Mouse (Mus musculus): ENCODE results near the gene Hoxb3.

Gene Hoxb3

DNA sequence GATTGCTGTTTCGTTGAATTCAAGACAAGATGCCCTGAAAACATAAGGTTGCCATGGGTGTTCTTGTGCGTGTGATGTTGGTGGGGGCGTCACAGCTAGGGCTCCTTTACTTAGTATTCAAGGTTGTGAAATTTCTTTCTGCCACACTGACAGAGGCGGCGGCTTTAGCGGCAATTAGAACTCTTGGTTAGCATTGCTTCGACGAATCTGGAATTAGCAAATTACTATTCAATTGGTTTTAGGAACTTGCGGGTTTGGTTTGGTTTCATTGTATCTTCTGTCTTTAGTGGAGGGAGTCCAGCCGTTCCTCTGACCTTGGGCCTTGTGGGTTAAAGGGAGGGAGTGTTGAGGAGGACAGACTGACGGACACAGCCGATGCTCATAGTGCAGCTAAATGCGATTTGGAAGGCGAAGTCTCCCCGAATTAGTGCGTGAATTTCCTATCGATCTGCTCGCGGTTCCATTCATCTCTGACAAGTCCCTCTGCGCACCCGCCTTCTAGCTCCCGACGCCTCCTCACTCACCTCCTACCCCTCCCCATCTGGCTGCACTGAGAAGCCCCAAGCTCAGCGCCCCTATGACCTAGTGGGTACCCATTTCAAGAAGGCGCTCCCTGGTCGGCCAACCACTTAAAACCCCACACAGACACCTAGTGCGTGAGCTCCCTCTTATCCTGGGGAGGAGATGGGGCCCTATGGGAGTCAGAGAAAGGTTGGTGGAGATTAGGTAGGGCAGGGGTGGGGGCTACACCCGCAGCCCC, 5.3 kb upstream of the Hoxb3 start, which contains the start of gene Hoxb4:
Hoxb4 (plus strand) TSS at position 660 of the 760 bp plus-strand sequence.
- no peak for DNase-seq (ENCODE audit: low spot score in 2 of 2)

DNA sequence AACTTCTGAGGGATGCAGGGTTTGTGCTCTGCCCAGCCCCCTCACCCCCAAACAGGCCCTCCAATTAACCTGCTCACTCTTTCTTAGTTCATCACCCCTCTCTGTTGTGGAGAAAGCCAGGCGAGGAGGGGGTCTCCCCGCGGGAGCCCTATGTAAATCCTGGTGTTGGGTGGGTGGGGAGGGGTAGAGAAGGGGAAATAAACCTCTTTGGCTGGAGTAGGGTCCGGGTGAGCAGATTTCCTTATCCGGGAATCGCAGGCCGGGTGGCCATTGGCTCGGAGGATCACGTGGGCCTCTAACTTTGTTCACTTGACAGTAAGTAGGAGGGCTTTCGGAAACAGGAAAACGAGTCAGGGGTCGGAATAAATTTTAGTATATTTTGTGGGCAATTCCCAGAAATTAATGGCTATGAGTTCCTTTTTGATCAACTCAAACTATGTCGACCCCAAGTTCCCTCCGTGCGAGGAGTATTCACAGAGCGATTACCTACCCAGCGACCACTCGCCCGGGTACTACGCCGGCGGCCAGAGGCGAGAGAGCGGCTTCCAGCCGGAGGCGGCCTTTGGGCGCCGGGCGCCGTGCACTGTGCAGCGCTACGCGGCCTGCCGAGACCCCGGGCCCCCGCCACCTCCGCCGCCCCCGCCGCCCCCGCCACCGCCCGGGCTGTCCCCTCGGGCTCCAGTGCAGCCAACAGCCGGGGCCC, 4.6 kb upstream of the Hoxb3 start:
- no peak for DNase-seq (ENCODE audit: low spot score in 2 of 2)

- no peak for DNase-seq (ENCODE audit: low spot score in 2 of 2)
Measured at GRCm38 (mm10) chr11:96319071-96319902, 3.8 kb upstream of the Hoxb3 start.

DNA sequence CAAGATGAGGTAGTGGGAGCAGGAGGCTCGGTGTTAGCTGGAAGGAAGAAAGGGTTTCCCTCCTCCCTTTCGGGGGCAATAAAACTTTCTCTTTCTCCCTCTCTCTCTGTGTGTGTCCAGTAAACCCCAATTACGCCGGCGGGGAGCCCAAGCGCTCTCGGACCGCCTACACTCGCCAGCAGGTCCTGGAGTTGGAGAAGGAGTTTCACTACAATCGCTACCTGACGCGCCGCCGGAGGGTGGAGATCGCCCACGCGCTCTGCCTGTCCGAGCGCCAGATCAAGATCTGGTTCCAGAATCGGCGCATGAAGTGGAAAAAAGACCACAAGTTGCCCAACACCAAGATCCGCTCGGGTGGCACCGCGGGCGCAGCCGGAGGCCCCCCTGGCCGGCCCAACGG, 3.2 kb upstream of the Hoxb3 start:
- DNase-seq (ENCODE audit: low spot score in 2 of 2): no peak

DNA sequence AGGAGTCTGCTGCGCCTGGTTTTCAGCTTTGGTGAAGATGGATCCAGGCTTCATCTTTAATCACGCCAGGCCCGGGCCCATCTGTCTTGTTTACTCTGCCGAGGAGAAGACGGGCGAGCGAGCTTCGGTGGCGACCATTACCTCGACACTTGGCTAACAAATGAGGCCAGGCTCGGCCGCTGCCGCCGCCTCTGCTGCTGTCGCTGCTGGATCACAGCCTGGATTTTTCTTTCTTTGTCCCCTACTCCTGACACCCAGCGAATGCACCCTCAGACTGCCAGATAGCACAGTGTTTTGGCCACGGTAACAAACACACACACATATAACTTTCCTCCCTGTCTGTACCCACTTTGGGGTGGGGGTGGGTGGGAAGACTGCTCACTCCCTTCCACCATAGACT, 2.4 kb upstream of the Hoxb3 start:
- DNase-seq (ENCODE audit: low spot score in 2 of 2): no peak

DNA sequence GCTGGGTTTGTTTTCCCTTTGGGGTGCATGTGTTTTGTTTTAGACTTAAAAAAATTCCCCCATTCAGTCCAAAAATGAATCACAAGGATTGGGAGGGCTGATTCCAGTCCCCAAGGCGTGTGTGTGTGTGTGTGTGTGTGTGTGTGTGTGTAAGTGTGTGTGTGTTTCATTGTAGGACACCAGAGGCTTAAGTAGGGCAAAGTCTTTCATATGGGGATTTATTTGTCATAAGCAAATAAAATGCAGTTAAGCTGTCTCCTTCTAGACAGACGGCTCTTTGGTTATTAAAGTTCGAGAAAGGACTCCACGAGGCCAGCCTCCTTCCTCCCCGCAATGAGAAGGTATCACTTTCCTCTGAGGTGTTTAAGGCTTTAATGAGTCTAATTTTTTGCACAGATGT, 1.3 kb upstream of the Hoxb3 start:
- no peak for DNase-seq (ENCODE audit: low spot score in 2 of 2)

DNA sequence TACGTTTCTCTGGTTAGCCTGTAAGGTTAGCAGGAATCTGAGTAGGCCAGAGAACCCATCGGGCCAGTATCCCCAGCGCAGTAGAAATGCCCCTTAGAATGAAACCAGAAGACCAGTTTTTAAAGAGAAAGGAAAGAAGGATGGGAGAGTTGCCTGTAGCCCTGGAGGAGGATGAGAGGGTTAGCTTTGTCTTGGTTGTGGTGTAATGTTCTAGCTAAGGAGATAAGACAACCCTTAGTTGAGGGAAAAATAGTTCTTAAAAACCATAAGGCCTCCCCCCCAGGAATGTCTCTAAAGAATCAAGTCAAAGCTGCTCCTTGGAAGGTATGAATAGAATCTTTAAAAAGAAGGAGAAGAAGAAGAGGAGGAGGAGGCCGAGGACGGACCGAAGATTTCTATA, 388 bp upstream of the Hoxb3 start:
- no peak for DNase-seq (ENCODE audit: low spot score in 2 of 2)

DNA sequence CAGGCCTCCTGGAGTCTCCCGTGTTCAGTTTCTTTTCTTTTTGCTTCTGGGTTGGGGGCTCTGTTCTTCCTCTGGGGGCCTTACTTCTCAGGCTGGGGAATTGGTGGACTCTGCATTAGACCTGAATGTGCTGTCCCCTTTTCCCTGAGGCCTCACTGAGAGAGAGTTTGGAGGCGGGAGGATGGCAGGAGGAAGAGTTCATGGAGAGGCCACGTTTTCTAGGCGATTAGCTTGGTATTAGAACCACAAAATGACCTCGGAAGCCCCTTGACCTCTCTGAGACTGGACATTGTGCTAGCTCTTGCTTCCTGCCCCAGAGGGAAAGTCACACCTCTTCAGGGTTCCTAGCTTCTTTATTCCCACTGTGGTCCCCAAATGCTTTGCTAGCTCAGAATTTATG, 999 bp downstream of the Hoxb3 start:
- DNase-seq (ENCODE audit: low spot score in 2 of 2): no peak

DNA sequence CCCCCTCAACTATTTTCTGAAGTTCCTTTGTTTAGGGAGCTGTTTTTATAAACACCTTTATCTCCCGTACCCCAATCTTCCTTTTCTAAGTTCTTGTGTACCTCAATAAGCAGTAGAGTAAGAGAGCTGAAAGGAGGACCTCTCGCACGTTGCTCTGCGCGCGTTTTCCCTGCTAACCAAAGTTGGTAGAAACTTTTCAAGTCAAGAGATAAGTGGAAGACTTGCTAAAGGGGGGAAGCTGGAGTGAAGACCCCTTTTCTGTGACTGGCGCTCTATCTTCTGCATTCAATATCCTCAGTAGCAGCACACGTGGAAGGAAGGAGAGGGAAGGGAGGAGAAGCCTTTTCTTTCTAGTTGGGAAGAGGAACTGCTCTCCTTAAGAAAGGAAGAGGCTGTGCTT, 1.8 kb downstream of the Hoxb3 start:
- DNase-seq (ENCODE audit: low spot score in 2 of 2): no peak

DNA sequence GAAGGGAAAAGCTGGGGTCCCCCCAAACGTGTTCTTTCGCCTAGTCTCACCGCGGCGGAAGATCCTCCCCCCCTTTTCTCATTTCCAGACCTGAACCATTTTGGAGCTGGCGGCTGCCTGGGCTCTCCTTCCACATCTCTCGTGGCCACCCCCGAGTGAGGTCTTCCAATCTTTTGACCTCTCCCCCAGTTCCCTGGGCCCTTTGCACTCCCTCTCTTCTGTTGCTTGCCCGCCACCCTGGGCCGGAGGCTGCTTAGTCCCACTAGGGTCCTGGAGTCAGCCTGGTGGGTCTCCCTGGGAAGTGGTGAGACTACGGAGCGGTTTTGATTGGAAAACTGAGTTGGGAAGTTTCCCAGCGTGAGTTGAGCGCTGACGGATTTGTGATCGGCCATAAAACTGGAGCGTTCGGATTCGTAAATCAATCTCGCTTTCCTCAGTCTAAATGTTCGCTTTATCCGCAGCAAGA, 2.7 kb downstream of the Hoxb3 start:
- no peak for DNase-seq (ENCODE audit: low spot score in 2 of 2)

- DNase-seq (ENCODE audit: low spot score in 2 of 2): no peak
Measured at GRCm38 (mm10) chr11:96326705-96327104, 3.6 kb downstream of the Hoxb3 start.

DNA sequence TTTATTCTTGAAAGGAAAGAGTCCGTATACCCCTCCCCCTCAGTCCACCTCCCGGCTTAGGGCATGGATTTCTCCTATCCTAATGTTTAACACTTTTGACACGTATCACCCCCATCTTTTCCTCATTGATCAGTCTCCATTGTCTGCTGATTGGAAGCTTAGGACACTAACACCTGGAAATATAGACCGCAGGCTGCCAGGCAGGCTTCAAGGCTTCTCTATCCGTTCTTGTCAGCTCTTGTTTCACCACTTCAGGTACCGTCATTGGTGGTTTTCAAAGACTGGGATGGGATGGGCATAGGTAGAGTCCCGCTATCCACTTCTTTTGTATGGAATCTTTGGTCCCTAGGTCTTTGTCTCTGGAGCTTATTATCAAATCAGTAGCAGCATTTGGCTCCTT, 4.0 kb downstream of the Hoxb3 start:
- DNase-seq (ENCODE audit: low spot score in 2 of 2): no peak

GRCm38 (mm10) chr11:96327750-96328149, 4.6 kb downstream of the Hoxb3 start:
- DNase-seq (ENCODE audit: low spot score in 2 of 2): no peak

DNA sequence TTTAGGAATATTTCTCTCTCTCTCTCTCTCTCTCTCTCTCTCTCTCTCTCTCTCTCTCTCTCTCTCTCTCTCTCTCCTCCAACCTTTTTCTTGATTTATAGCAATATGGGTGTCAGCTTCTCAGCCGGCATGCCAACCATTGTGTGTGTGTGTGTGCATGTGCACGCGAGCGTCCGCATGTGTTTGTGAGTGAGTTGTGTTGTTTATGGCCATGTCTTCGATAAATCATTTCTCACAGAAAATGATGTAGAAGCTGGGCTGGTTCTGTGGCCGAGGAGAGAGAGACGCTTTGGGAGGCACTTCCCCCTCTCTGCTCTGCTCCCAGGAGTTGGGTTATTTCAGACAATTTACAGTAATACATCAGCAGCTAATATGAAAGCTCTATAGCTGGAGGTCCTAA, 5.5 kb downstream of the Hoxb3 start:
- no peak for DNase-seq (ENCODE audit: low spot score in 2 of 2)

- DNase-seq (ENCODE audit: low spot score in 2 of 2): no peak
Measured at GRCm38 (mm10) chr11:96332105-96332504, 9.0 kb downstream of the Hoxb3 start.

DNA sequence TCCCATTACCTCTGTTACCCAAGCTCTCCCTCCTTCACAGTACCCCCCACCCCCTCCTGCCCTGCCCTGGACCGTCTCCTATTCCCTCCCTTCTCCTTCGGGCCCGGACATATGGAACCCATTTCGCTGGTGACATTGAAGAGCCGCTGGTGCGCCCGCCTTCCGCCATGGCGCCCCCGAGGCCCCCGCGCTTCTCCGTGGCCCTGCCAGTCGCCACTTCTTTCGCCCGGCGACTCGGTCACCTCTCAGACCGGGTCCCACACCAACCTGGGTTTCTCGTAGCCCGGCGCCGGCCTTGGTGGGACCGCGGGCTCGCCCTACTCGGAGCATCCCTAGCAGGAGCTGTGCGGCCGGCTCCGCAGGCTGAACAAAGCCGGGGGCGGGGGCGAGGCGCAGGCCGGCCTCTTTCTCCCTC, 9.5 kb downstream of the Hoxb3 start:
- DNase-seq (ENCODE audit: low spot score in 2 of 2): no peak

DNA sequence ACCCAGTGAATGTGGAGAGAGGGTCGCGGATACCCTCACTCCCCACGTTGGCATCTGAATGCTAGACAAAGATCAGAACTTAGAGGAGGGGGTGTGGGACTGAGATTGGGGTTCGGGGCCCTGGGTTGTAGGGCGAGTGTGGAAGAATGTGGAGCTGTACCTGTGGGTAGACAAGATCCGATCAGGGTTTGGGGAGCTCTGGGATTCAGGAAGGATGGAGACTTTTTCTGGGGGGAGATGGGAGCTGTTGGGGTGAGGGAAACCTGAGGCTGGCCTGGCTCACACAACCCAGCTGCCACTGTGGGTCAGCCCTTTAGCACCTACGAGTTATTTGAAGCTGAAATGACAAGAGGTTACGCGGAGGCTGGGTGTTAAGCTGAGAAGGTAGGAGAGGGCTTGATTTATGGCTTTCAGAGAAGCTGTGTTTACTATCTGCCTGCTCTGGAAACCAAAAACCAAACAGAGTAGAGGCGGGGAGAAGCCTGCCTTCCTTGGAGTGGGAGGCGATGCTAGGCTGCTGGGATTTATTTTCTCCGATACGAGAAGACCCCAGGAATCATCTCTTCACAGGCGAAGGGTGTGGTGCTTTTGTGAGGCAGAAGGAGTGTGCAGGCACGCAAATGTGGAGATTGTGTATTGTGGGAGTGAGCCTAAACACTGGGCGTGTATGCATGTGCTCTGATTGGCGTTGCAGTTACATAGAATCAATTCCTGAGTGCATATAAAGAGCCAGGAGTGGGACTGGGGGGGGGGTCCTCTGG, 10.3 kb downstream of the Hoxb3 start:
- DNase-seq (ENCODE audit: low spot score in 2 of 2): no peak

DNA sequence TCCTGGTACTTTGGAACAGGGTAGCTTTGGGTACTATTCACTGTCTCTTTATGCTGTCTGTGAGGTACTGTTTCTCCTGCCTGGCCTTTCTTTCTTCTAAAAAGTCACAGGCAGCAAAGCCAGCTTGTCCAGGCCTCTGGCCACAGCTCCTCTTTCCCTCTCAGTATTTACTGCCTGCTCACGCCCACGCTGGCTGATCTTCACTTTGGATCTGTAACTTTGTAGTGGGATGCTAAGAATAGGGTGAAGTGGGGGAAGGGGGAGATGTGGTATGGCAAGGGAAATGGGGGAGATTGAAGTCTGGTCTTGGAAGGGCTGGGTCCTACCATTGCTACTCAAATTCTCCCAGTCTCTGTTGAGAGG, 10.9 kb downstream of the Hoxb3 start:
- DNase-seq (ENCODE audit: low spot score in 2 of 2): no peak

DNA sequence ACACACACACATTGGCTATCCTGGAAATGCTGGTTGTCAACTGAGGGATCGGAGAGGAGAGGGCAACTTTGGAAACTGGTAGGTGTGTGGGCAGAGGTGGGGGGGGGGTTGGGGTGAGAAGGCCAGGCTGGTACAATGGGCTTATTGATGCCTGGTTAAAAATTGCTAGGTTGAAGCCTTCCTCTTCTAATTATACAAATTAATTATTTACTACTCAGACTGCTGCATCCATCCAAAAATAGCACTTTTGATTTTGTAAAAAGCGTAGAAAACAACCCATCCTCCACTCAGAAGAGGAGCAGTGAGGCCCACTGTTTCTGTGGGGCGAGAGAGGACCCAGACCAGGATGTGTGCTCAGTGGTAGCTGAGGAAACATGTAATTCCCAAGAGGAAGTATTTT, 11.9 kb downstream of the Hoxb3 start:
- DNase-seq (ENCODE audit: low spot score in 2 of 2): no peak

- no peak for DNase-seq (ENCODE audit: low spot score in 2 of 2)
Measured at GRCm38 (mm10) chr11:96336597-96336996, 13.5 kb downstream of the Hoxb3 start.

GRCm38 (mm10) chr11:96337026-96337425, 13.9 kb downstream of the Hoxb3 start:
- no peak for DNase-seq (ENCODE audit: low spot score in 2 of 2)

Measured in thymus, postnatal 10 days (tissue).